ENCODE assay signal across 8 mouse cellular contexts in the genomic region with DNA sequence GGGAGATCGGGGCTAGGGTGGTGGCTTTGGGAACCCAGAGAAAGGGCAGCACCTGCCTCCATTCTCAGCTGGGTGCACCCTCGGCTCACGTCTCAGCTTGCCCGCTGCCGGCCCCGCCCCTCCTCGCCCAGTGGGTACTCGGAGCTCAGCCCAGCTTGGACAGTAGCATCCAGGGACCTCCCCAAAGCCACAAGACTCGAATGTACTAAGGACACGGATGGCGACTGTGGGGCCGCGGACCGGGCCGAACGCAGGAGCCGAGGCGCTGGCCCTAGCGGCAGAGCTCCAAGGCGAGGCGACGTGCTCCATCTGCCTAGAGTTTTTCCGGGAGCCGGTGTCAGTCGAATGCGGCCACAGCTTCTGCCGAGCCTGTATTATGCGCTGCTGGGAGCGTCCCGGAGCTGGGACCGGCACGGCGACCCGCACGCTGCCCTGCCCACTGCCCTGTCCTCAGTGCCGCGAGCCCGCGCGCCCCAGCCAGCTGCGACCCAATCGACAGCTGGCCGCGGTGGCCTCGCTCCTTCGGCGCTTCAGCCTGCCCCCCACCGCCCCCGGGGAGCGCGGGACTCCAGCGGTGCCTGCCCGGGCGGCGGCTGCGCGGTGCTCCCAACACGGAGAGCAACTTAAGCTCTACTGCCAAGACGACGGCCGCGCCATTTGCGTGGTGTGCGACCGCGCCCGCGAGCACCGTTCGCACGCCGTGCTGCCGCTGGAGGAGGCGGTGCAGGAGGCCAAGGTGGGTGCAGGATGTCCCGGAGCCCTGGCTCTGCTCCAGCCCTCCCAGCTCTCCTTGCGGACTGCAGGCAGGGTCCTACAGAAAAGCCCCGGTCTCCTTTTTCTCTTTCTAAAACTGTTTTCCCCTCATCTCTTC. TPM values are rescaled to one million over a fixed set of nuclear protein-coding genes. Genes with fewer than 3 reads are reported as not detected.
DNase-seq lines count a peak whose midpoint lies in the region; ATAC-seq and TF ChIP-seq lines count a peak whose summit lies in the region.

No protein-coding gene starts in this region.

- under 1% methylated on average over 74 of the region's 77 CpGs for WGBS in hindbrain, embryonic 15.5 days
- WGBS in limb, embryonic 12.5 days: under 1% methylated on average over 77 of the region's 77 CpGs
- WGBS in midbrain, embryonic 11.5 days: under 1% methylated on average over 77 of the region's 77 CpGs
- WGBS in small intestine, adult 2 months: under 1% methylated on average over 77 of the region's 77 CpGs

- peak; percentile 40 for ATAC-seq in hindbrain, embryonic 15.5 days (ENCODE audit: low FRiP score, low read depth)
- ATAC-seq in limb, embryonic 12.5 days (ENCODE audit: insufficient number of reproducible peaks, insufficient read depth, low FRiP score, low TSS enrichment, low read depth): peak; percentile 10; the same call in 1 of the 2 replicates
- ATAC-seq in midbrain, embryonic 11.5 days (ENCODE audit: low FRiP score): peak; percentile 45
- no peak for ATAC-seq in monocyte, adult 5-6 weeks (replicated peaks; ENCODE audit: insufficient number of reproducible peaks, low FRiP score, low TSS enrichment, poor library complexity, severe bottlenecking)

- DNase-seq in ZHBTc4 (ENCODE audit: low read depth, low spot score): peak; percentile 81
- peak; percentile 64 to 69 for DNase-seq in cerebellum, postnatal 36 days
- DNase-seq in gastrocnemius, postnatal 10 days: peak; percentile 73
- peak; percentile 94 for DNase-seq in midbrain, embryonic 11.5 days (ENCODE audit: low spot score, missing footprints)

- TF ChIP-seq CTCF in small intestine, adult 2 months (IDR thresholded peaks at IDR 0.05; ENCODE audit: extremely low read depth, insufficient read length, insufficient replicate concordance, low read depth, low read length): no peak

- no peaks in the 10 kb centered on the region for H3K36me3 ChIP-seq in hindbrain, embryonic 15.5 days
- H3K36me3 ChIP-seq in limb, embryonic 12.5 days: no peaks in the 10 kb centered on the region
- H3K36me3 ChIP-seq in midbrain, embryonic 11.5 days (ENCODE audit: control insufficient read depth, insufficient read depth, low read length): no peaks in the 10 kb centered on the region
- no peaks in the 10 kb centered on the region for H3K36me3 ChIP-seq in small intestine, adult 2 months (ENCODE audit: control insufficient read depth, insufficient read depth, low read length)

- peak; percentile 9; the same call in 1 of the 2 replicates for TF ChIP-seq POLR2A in small intestine, adult 2 months (IDR thresholded peaks at IDR 0.05; ENCODE audit: low read depth, low read length)

- H3K27ac ChIP-seq in hindbrain, embryonic 15.5 days (replicated peaks): peak overlapping the region; percentile 72
- H3K27ac ChIP-seq in limb, embryonic 12.5 days: 0 out of 2 replicates have a peak overlapping the region, but pooled peaks have one; percentile 5
- no peak overlapping the region for H3K27ac ChIP-seq in midbrain, embryonic 11.5 days (ENCODE audit: low read depth, low read length)
- H3K27ac ChIP-seq in small intestine, adult 2 months (ENCODE audit: insufficient read depth, low read depth, low read length): peak overlapping the region; percentile 83

- peak overlapping the region; percentile 64 for H3K4me2 ChIP-seq in hindbrain, embryonic 15.5 days
- peak overlapping the region; percentile 86 for H3K4me2 ChIP-seq in limb, embryonic 12.5 days
- peak overlapping the region; percentile 89 for H3K4me2 ChIP-seq in midbrain, embryonic 11.5 days

- peak overlapping the region; percentile 72 for H3K4me3 ChIP-seq in hindbrain, embryonic 15.5 days
- peak overlapping the region; percentile 92 for H3K4me3 ChIP-seq in limb, embryonic 12.5 days (replicated peaks)
- peak overlapping the region; percentile 68 for H3K4me3 ChIP-seq in midbrain, embryonic 11.5 days (ENCODE audit: low read depth, low read length)
- peak overlapping the region; percentile 85 for H3K4me3 ChIP-seq in small intestine, adult 2 months (ENCODE audit: low read depth, low read length)

- peaks cover 27% of the 10 kb centered on the region for H3K4me1 ChIP-seq in hindbrain, embryonic 15.5 days (replicated peaks)
- peaks cover 13% of the 10 kb centered on the region; the same call in 1 of the 2 replicates for H3K4me1 ChIP-seq in limb, embryonic 12.5 days (replicated peaks)
- H3K4me1 ChIP-seq in midbrain, embryonic 11.5 days (ENCODE audit: control insufficient read depth, insufficient read depth, low read length): peaks cover 9% of the 10 kb centered on the region
- peaks cover 9% of the 10 kb centered on the region for H3K4me1 ChIP-seq in small intestine, adult 2 months (ENCODE audit: control insufficient read depth, insufficient read depth, insufficient read length, low read length)

- no peaks in the 10 kb centered on the region for H3K27me3 ChIP-seq in hindbrain, embryonic 15.5 days
- peaks cover 26% of the 10 kb centered on the region for H3K27me3 ChIP-seq in limb, embryonic 12.5 days
- peaks cover 25% of the 10 kb centered on the region for H3K27me3 ChIP-seq in midbrain, embryonic 11.5 days (ENCODE audit: control insufficient read depth, insufficient read depth, low read length)
- no peaks in the 10 kb centered on the region for H3K27me3 ChIP-seq in small intestine, adult 2 months (ENCODE audit: control insufficient read depth, insufficient read depth, low read length)

- no peaks in the 10 kb centered on the region for H3K9me3 ChIP-seq in hindbrain, embryonic 15.5 days
- no peaks in the 10 kb centered on the region for H3K9me3 ChIP-seq in limb, embryonic 12.5 days
- no peaks in the 10 kb centered on the region for H3K9me3 ChIP-seq in midbrain, embryonic 11.5 days (ENCODE audit: control insufficient read depth, low read length)

- peak overlapping the region; percentile 64 for H3K9ac ChIP-seq in hindbrain, embryonic 15.5 days
- H3K9ac ChIP-seq in limb, embryonic 12.5 days (replicated peaks): peak overlapping the region; percentile 77
- peak overlapping the region; percentile 48 for H3K9ac ChIP-seq in midbrain, embryonic 11.5 days (ENCODE audit: low read length)

RNA-seq across cellular contexts. Expression of gene Gm12184, which starts 11.1 kb away (rescaled TPM):
- 1 to 10 TPM; 1.8 to 3.6 TPM for total RNA-seq in gastrocnemius, postnatal 10 days (2021)
- polyA plus RNA-seq in hindbrain, embryonic 15.5 days (2015; fragmentation: Nextera tagmentation; extraction: Ambion mirVana): 3.8 and 4.7 TPM in 2 replicates
- polyA plus RNA-seq in limb, embryonic 12.5 days (2016; fragmentation: Nextera tagmentation; extraction: Ambion mirVana): 4.2 and 13.6 TPM in 2 replicates
- polyA plus RNA-seq in midbrain, embryonic 11.5 days (2014; fragmentation: Nextera tagmentation; extraction: Ambion mirVana): 7.4 and 11.5 TPM in 2 replicates
- polyA plus RNA-seq in small intestine, adult 2 months (2012; rRNA removed): 3.3 and 3.9 TPM in 2 replicates
- total RNA-seq in monocyte, adult 5-6 weeks (2017): 7.5 to 29.4 TPM (median 12.2 TPM) in 3 replicates

RNA-seq across cellular contexts. Expression of gene Trim7, which starts 11.6 kb away (rescaled TPM):
- 100 to 1,000 TPM; 107 to 110 TPM for total RNA-seq in gastrocnemius, postnatal 10 days (2021)
- polyA plus RNA-seq in hindbrain, embryonic 15.5 days (2015; fragmentation: Nextera tagmentation; extraction: Ambion mirVana): 3.1 and 3.7 TPM in 2 replicates
- 0.34 and 1.3 TPM in 2 replicates for polyA plus RNA-seq in limb, embryonic 12.5 days (2016; fragmentation: Nextera tagmentation; extraction: Ambion mirVana)
- 0.40 and 0.73 TPM in 2 replicates for polyA plus RNA-seq in midbrain, embryonic 11.5 days (2014; fragmentation: Nextera tagmentation; extraction: Ambion mirVana)
- 4.9 and 12.6 TPM in 2 replicates for polyA plus RNA-seq in small intestine, adult 2 months (2012; rRNA removed)
- 9.4 to 15.9 TPM (median 15.5 TPM) in 3 replicates for total RNA-seq in monocyte, adult 5-6 weeks (2017)

RNA-seq across cellular contexts. Expression of gene Trim41, which starts 20.4 kb away (rescaled TPM):
- total RNA-seq in gastrocnemius, postnatal 10 days (2021): 10 to 100 TPM; 22.2 to 22.8 TPM
- polyA plus RNA-seq in hindbrain, embryonic 15.5 days (2015; fragmentation: Nextera tagmentation; extraction: Ambion mirVana): 6.8 and 7.4 TPM in 2 replicates
- 6.0 and 7.3 TPM in 2 replicates for polyA plus RNA-seq in limb, embryonic 12.5 days (2016; fragmentation: Nextera tagmentation; extraction: Ambion mirVana)
- 3.6 and 3.9 TPM in 2 replicates for polyA plus RNA-seq in midbrain, embryonic 11.5 days (2014; fragmentation: Nextera tagmentation; extraction: Ambion mirVana)
- polyA plus RNA-seq in small intestine, adult 2 months (2012; rRNA removed): 10.0 and 18.7 TPM in 2 replicates
- total RNA-seq in monocyte, adult 5-6 weeks (2017): 52.9 to 85.7 TPM (median 59.4 TPM) in 3 replicates

RNA-seq across cellular contexts. Expression of gene Irgm1, which starts 33.9 kb away (rescaled TPM):
- total RNA-seq in gastrocnemius, postnatal 10 days (2021): 1 to 10 TPM; 5.9 to 7.0 TPM
- polyA plus RNA-seq in hindbrain, embryonic 15.5 days (2015; fragmentation: Nextera tagmentation; extraction: Ambion mirVana): 3.5 and 5.2 TPM in 2 replicates
- polyA plus RNA-seq in limb, embryonic 12.5 days (2016; fragmentation: Nextera tagmentation; extraction: Ambion mirVana): 2.2 and 2.9 TPM in 2 replicates
- 2.2 and 2.3 TPM in 2 replicates for polyA plus RNA-seq in midbrain, embryonic 11.5 days (2014; fragmentation: Nextera tagmentation; extraction: Ambion mirVana)
- polyA plus RNA-seq in small intestine, adult 2 months (2012; rRNA removed): 1.8 and 7.4 TPM in 2 replicates
- total RNA-seq in monocyte, adult 5-6 weeks (2017): 36.6 to 51.0 TPM (median 48.9 TPM) in 3 replicates

RNA-seq across cellular contexts. Expression of gene Rack1, which starts 37.4 kb away (rescaled TPM):
- total RNA-seq in gastrocnemius, postnatal 10 days (2021): 100 to 1,000 TPM; 536 to 557 TPM
- polyA plus RNA-seq in hindbrain, embryonic 15.5 days (2015; fragmentation: Nextera tagmentation; extraction: Ambion mirVana): 361 and 362 TPM in 2 replicates
- polyA plus RNA-seq in limb, embryonic 12.5 days (2016; fragmentation: Nextera tagmentation; extraction: Ambion mirVana): 646 and 685 TPM in 2 replicates
- 592 and 633 TPM in 2 replicates for polyA plus RNA-seq in midbrain, embryonic 11.5 days (2014; fragmentation: Nextera tagmentation; extraction: Ambion mirVana)
- polyA plus RNA-seq in small intestine, adult 2 months (2012; rRNA removed): 1,479 and 1,553 TPM in 2 replicates
- 995 to 1,435 TPM (median 1,367 TPM) in 3 replicates for total RNA-seq in monocyte, adult 5-6 weeks (2017)
